Mouse (Mus musculus): Measurements from ENCODE around the gene Fasn. TPM values are rescaled to one million over a fixed set of nuclear protein-coding genes. Genes with fewer than 3 reads are reported as not detected.
"Not testable (repeated sequence)": the region's sequence is repeated elsewhere in the genome, so short reads cannot be mapped to it uniquely, and the experiment has no call there.

Gene Fasn
- polyA plus RNA-seq, 1 experiment from 2014 or later = 124 TPM

GRCm38 (mm10) chr11:120781361-120781760 lies 43.0 kb downstream of the Fasn start:
- not testable (repeated sequence) for H3K27me3 ChIP-seq (ENCODE audit: control insufficient read depth, insufficient read depth, low read length); H3K27ac ChIP-seq (replicated peaks; ENCODE audit: low read depth, low read length); H3K4me2 ChIP-seq (ENCODE audit: low read length); H3K9me3 ChIP-seq (ENCODE audit: control insufficient read depth, low read length); ATAC-seq (ENCODE audit: low FRiP score, low TSS enrichment); H3K4me3 ChIP-seq (replicated peaks; ENCODE audit: low read depth, low read length); DNase-seq; H3K9ac ChIP-seq (replicated peaks; ENCODE audit: low read length)
- peaks cover 15% of the 10 kb centered on the region for H3K4me1 ChIP-seq (ENCODE audit: control insufficient read depth, insufficient read depth, low read length)
- WGBS = 93% methylated on average over 6 of the region's 6 CpGs
- H3K36me3 ChIP-seq (ENCODE audit: control insufficient read depth, insufficient read depth, low read length) = peaks cover 38% of the 10 kb centered on the region

- H3K9me3 ChIP-seq (ENCODE audit: control insufficient read depth, low read length) = no peaks in the 10 kb centered on the region
- 79% methylated on average over 1 of the region's 1 CpGs for WGBS
These were observed 44.5 kb downstream of the Fasn start for GRCm38 (mm10) chr11:120779876-120780275.

GRCm38 (mm10) chr11:120777123-120777522 lies 47.2 kb downstream of the Fasn start:
- WGBS = 21% methylated on average over 6 of the region's 6 CpGs
- H3K9ac ChIP-seq (replicated peaks; ENCODE audit: low read length) = no peak overlapping the region
- ATAC-seq (ENCODE audit: low FRiP score, low TSS enrichment) (no peak), DNase-seq (no peak)
- no peaks in the 10 kb centered on the region for H3K9me3 ChIP-seq (ENCODE audit: control insufficient read depth, low read length)
- peaks cover 24% of the 10 kb centered on the region for H3K36me3 ChIP-seq (ENCODE audit: control insufficient read depth, insufficient read depth, low read length)
- no peaks in the 10 kb centered on the region for H3K27me3 ChIP-seq (ENCODE audit: control insufficient read depth, insufficient read depth, low read length)
- no peak overlapping the region for H3K4me2 ChIP-seq (ENCODE audit: low read length)
- H3K4me1 ChIP-seq (ENCODE audit: control insufficient read depth, insufficient read depth, low read length) = no peaks in the 10 kb centered on the region
- no peak overlapping the region for H3K27ac ChIP-seq (replicated peaks; ENCODE audit: low read depth, low read length)
- no peak overlapping the region for H3K4me3 ChIP-seq (replicated peaks; ENCODE audit: low read depth, low read length)

More at GRCm38 (mm10) chr11:120779876-120780275, 44.5 kb downstream of the Fasn start:
- no peaks in the 10 kb centered on the region for H3K27me3 ChIP-seq (ENCODE audit: control insufficient read depth, insufficient read depth, low read length)
- H3K4me2 ChIP-seq (ENCODE audit: low read length) = no peak overlapping the region
- no peak overlapping the region for H3K9ac ChIP-seq (replicated peaks; ENCODE audit: low read length)
- DNase-seq = no peak
- ATAC-seq (ENCODE audit: low FRiP score, low TSS enrichment) = no peak
- no peak overlapping the region for H3K27ac ChIP-seq (replicated peaks; ENCODE audit: low read depth, low read length)
- H3K36me3 ChIP-seq (ENCODE audit: control insufficient read depth, insufficient read depth, low read length) = peaks cover 32% of the 10 kb centered on the region
- peaks cover 9% of the 10 kb centered on the region for H3K4me1 ChIP-seq (ENCODE audit: control insufficient read depth, insufficient read depth, low read length)
- no peak overlapping the region for H3K4me3 ChIP-seq (replicated peaks; ENCODE audit: low read depth, low read length)

GRCm38 (mm10) chr11:120775774-120776469 lies 48.4 kb downstream of the Fasn start:
- Histone ChIP-seq H3K36me3 (ENCODE audit: control insufficient read depth, insufficient read depth, low read length) (peaks cover 16% of the 10 kb centered on the region), H3K4me1 (ENCODE audit: control insufficient read depth, insufficient read depth, low read length) (no peaks in the 10 kb centered on the region), H3K27me3 (ENCODE audit: control insufficient read depth, insufficient read depth, low read length) (no peaks in the 10 kb centered on the region), H3K4me2 (ENCODE audit: low read length) (no peak overlapping the region), H3K9ac (replicated peaks; ENCODE audit: low read length) (no peak overlapping the region; the same call in 1 of the 2 replicates), H3K4me3 (replicated peaks; ENCODE audit: low read depth, low read length) (no peak overlapping the region), H3K9me3 (ENCODE audit: control insufficient read depth, low read length) (no peaks in the 10 kb centered on the region), H3K27ac (replicated peaks; ENCODE audit: low read depth, low read length) (no peak overlapping the region)
- DNase-seq (peak; percentile 94), ATAC-seq (ENCODE audit: low FRiP score, low TSS enrichment) (peak; percentile 37; the same call in 1 of the 2 replicates)
- 26% methylated on average over 15 of the region's 15 CpGs for WGBS

- H3K27ac ChIP-seq (replicated peaks; ENCODE audit: low read depth, low read length) = no peak overlapping the region
- H3K36me3 ChIP-seq (ENCODE audit: control insufficient read depth, insufficient read depth, low read length) = no peaks in the 10 kb centered on the region
- no peak overlapping the region for H3K4me2 ChIP-seq (ENCODE audit: low read length)
- no peak for ATAC-seq (ENCODE audit: low FRiP score, low TSS enrichment)
- H3K27me3 ChIP-seq (ENCODE audit: control insufficient read depth, insufficient read depth, low read length) = no peaks in the 10 kb centered on the region
- no peaks in the 10 kb centered on the region for H3K9me3 ChIP-seq (ENCODE audit: control insufficient read depth, low read length)
- no peak for DNase-seq
- H3K9ac ChIP-seq (replicated peaks; ENCODE audit: low read length) = no peak overlapping the region
- no peaks in the 10 kb centered on the region for H3K4me1 ChIP-seq (ENCODE audit: control insufficient read depth, insufficient read depth, low read length)
- 86% methylated on average over 7 of the region's 7 CpGs for WGBS
- no peak overlapping the region for H3K4me3 ChIP-seq (replicated peaks; ENCODE audit: low read depth, low read length)
These were observed 50.7 kb downstream of the Fasn start for GRCm38 (mm10) chr11:120773463-120774190.

GRCm38 (mm10) chr11:120772749-120773148 lies 51.6 kb downstream of the Fasn start:
- H3K4me1 ChIP-seq (ENCODE audit: control insufficient read depth, insufficient read depth, low read length) = no peaks in the 10 kb centered on the region
- no peak overlapping the region for H3K4me3 ChIP-seq (replicated peaks; ENCODE audit: low read depth, low read length)
- no peak overlapping the region for H3K4me2 ChIP-seq (ENCODE audit: low read length)
- no peak overlapping the region for H3K9ac ChIP-seq (replicated peaks; ENCODE audit: low read length)
- no peaks in the 10 kb centered on the region for H3K36me3 ChIP-seq (ENCODE audit: control insufficient read depth, insufficient read depth, low read length)
- ATAC-seq (ENCODE audit: low FRiP score, low TSS enrichment) (no peak), DNase-seq (no peak)
- 83% methylated on average over 3 of the region's 3 CpGs for WGBS
- no peaks in the 10 kb centered on the region for H3K9me3 ChIP-seq (ENCODE audit: control insufficient read depth, low read length)
- H3K27ac ChIP-seq (replicated peaks; ENCODE audit: low read depth, low read length) = no peak overlapping the region
- H3K27me3 ChIP-seq (ENCODE audit: control insufficient read depth, insufficient read depth, low read length) = no peaks in the 10 kb centered on the region

GRCm38 (mm10) chr11:120768206-120768605 lies 56.1 kb downstream of the Fasn start:
- Histone ChIP-seq H3K27me3 (ENCODE audit: control insufficient read depth, insufficient read depth, low read length) (no peaks in the 10 kb centered on the region), H3K4me3 (replicated peaks; ENCODE audit: low read depth, low read length) (no peak overlapping the region), H3K9me3 (ENCODE audit: control insufficient read depth, low read length) (no peaks in the 10 kb centered on the region), H3K4me1 (ENCODE audit: control insufficient read depth, insufficient read depth, low read length) (no peaks in the 10 kb centered on the region), H3K27ac (replicated peaks; ENCODE audit: low read depth, low read length) (no peak overlapping the region), H3K9ac (replicated peaks; ENCODE audit: low read length) (no peak overlapping the region), H3K36me3 (ENCODE audit: control insufficient read depth, insufficient read depth, low read length) (no peaks in the 10 kb centered on the region), H3K4me2 (ENCODE audit: low read length) (no peak overlapping the region)
- DNase-seq (no peak), ATAC-seq (ENCODE audit: low FRiP score, low TSS enrichment) (no peak)
- 68% methylated on average over 1 of the region's 1 CpGs for WGBS

- H3K4me2 ChIP-seq (ENCODE audit: low read length); H3K9ac ChIP-seq (replicated peaks; ENCODE audit: low read length); H3K27me3 ChIP-seq (ENCODE audit: control insufficient read depth, insufficient read depth, low read length); H3K9me3 ChIP-seq (ENCODE audit: control insufficient read depth, low read length); ATAC-seq (ENCODE audit: low FRiP score, low TSS enrichment); H3K4me1 ChIP-seq (ENCODE audit: control insufficient read depth, insufficient read depth, low read length); DNase-seq; H3K27ac ChIP-seq (replicated peaks; ENCODE audit: low read depth, low read length); H3K36me3 ChIP-seq (ENCODE audit: control insufficient read depth, insufficient read depth, low read length); H3K4me3 ChIP-seq (replicated peaks; ENCODE audit: low read depth, low read length): not testable (repeated sequence)
- WGBS = 79% methylated on average over 4 of the region's 7 CpGs
These were observed 57.3 kb downstream of the Fasn start for GRCm38 (mm10) chr11:120767023-120767422.
